Mouse (Mus musculus) megakaryocyte-erythroid progenitor cell, adult 5-6 weeks (primary cell): ENCODE data around the gene Mier1. TPM values are rescaled to one million over a fixed set of nuclear protein-coding genes. Genes with fewer than 3 reads are reported as not detected.

Experiments used
- total RNA-seq, 2 experiments: library from RNA; stranded (forward) in 1 of 2; stranded (reverse) in 1 of 2; fragments of 200-1000, 215-1000 nt in 1 of 2; fragments of >200 nt in 1 of 2; fragmentation: Nextera tagmentation in 1 of 2; gene quantifications; 2 replicates each; pipeline ENCODE4 v1.2.3; 2014 to 2017

Mier1 gene
- total RNA-seq, 2 experiments from 2014 or later = 90.2 to 101 TPM

Other genes starting within 250 kb of the Mier1 start
- not detected in 2 replicates for gene Tctex1d1, start 135.8 kb upstream of the Mier1 start, total RNA-seq (2014; fragmentation: Nextera tagmentation)
- gene Tctex1d1, start 135.8 kb upstream of the Mier1 start, total RNA-seq (2017) = not detected in 2 replicates
- not detected in 2 replicates for gene Insl5, start 87.5 kb upstream of the Mier1 start, total RNA-seq (2014; fragmentation: Nextera tagmentation)
- gene Insl5, start 87.5 kb upstream of the Mier1 start, total RNA-seq (2017) = not detected in 2 replicates
- 2.7 and 5.0 TPM in 2 replicates for gene Wdr78, start 165 bp downstream of the Mier1 start, total RNA-seq (2014; fragmentation: Nextera tagmentation)
- 1.6 and 9.8 TPM in 2 replicates for gene Wdr78, start 165 bp downstream of the Mier1 start, total RNA-seq (2017)
- gene Slc35d1, start 100.8 kb downstream of the Mier1 start, total RNA-seq (2014; fragmentation: Nextera tagmentation) = 18.5 and 21.5 TPM in 2 replicates
- 6.6 and 10.6 TPM in 2 replicates for gene Slc35d1, start 100.8 kb downstream of the Mier1 start, total RNA-seq (2017)
- not detected in 2 replicates for gene 4921539E11Rik, start 176.5 kb downstream of the Mier1 start, total RNA-seq (2014; fragmentation: Nextera tagmentation)
- gene 4921539E11Rik, start 176.5 kb downstream of the Mier1 start, total RNA-seq (2017) = not detected in 2 replicates
- 12.2 and 35.3 TPM in 2 replicates for gene Oma1, start 199.4 kb downstream of the Mier1 start, total RNA-seq (2014; fragmentation: Nextera tagmentation)
- gene Oma1, start 199.4 kb downstream of the Mier1 start, total RNA-seq (2017) = 68.2 and 89.2 TPM in 2 replicates